Mouse (Mus musculus): Measurements from ENCODE around the gene Fras1. TPM values are rescaled to one million over a fixed set of nuclear protein-coding genes. Genes with fewer than 3 reads are reported as not detected.

The Fras1 gene
- total and polyA plus RNA-seq, 2 experiments from 2014 or later, result 4.0 to 43.0 TPM

- 95% methylated on average over 2 of the region's 2 CpGs for WGBS
- Histone ChIP-seq H3K27me3 (ENCODE audit: control insufficient read depth, insufficient read depth, low read length) (no peaks in the 10 kb centered on the region), H3K36me3 (replicated peaks; ENCODE audit: control insufficient read depth, insufficient read depth, low read length) (no peaks in the 10 kb centered on the region), H3K9me3 (replicated peaks; ENCODE audit: control insufficient read depth, low read length) (no peaks in the 10 kb centered on the region), H3K4me1 (ENCODE audit: control insufficient read depth, insufficient read depth) (peaks cover 4% of the 10 kb centered on the region; the same call in 1 of the 2 replicates), H3K27ac (ENCODE audit: low read depth) (no peak overlapping the region), H3K4me3 (ENCODE audit: low read depth, low read length) (no peak overlapping the region), H3K4me2 (ENCODE audit: low read depth, low read length) (no peak overlapping the region), H3K9ac (replicated peaks; ENCODE audit: low read depth, low read length) (no peak overlapping the region)
- no peak for DNase-seq (ENCODE audit: low spot score)
- TF ChIP-seq CTCF (IDR thresholded peaks at IDR 0.05; ENCODE audit: low read depth) (no peak), EP300 (IDR thresholded peaks at IDR 0.05; ENCODE audit: low read depth) (no peak)
- ATAC-seq (ENCODE audit: insufficient read depth, low read depth), result no peak
These were observed 88.4 kb downstream of the Fras1 start for GRCm38 (mm10) chr5:96462197-96462596.

GRCm38 (mm10) chr5:96466461-96466860 lies 92.7 kb downstream of the Fras1 start:
- Histone ChIP-seq H3K27ac (ENCODE audit: low read depth) (no peak overlapping the region), H3K4me1 (ENCODE audit: control insufficient read depth, insufficient read depth) (no peaks in the 10 kb centered on the region), H3K9ac (replicated peaks; ENCODE audit: low read depth, low read length) (no peak overlapping the region), H3K9me3 (replicated peaks; ENCODE audit: control insufficient read depth, low read length) (no peaks in the 10 kb centered on the region), H3K36me3 (replicated peaks; ENCODE audit: control insufficient read depth, insufficient read depth, low read length) (no peaks in the 10 kb centered on the region), H3K27me3 (ENCODE audit: control insufficient read depth, insufficient read depth, low read length) (no peaks in the 10 kb centered on the region), H3K4me3 (ENCODE audit: low read depth, low read length) (no peak overlapping the region), H3K4me2 (ENCODE audit: low read depth, low read length) (no peak overlapping the region)
- WGBS, result 62% methylated on average over 7 of the region's 7 CpGs
- TF ChIP-seq CTCF (IDR thresholded peaks at IDR 0.05; ENCODE audit: low read depth) (no peak), EP300 (IDR thresholded peaks at IDR 0.05; ENCODE audit: low read depth) (no peak)
- DNase-seq (ENCODE audit: low spot score) (no peak), ATAC-seq (ENCODE audit: insufficient read depth, low read depth) (no peak)

- H3K4me1 ChIP-seq (ENCODE audit: control insufficient read depth, insufficient read depth), result no peaks in the 10 kb centered on the region
- no peaks in the 10 kb centered on the region for H3K9me3 ChIP-seq (replicated peaks; ENCODE audit: control insufficient read depth, low read length)
- no peak overlapping the region for H3K4me3 ChIP-seq (ENCODE audit: low read depth, low read length)
- H3K4me2 ChIP-seq (ENCODE audit: low read depth, low read length), result no peak overlapping the region
- WGBS, result 20% methylated on average over 3 of the region's 3 CpGs
- ATAC-seq (ENCODE audit: insufficient read depth, low read depth), result no peak
- no peak for TF ChIP-seq CTCF (IDR thresholded peaks at IDR 0.05; ENCODE audit: low read depth)
- TF ChIP-seq EP300 (IDR thresholded peaks at IDR 0.05; ENCODE audit: low read depth), result no peak
- no peak overlapping the region for H3K9ac ChIP-seq (replicated peaks; ENCODE audit: low read depth, low read length)
- H3K36me3 ChIP-seq (replicated peaks; ENCODE audit: control insufficient read depth, insufficient read depth, low read length), result no peaks in the 10 kb centered on the region
- no peaks in the 10 kb centered on the region for H3K27me3 ChIP-seq (ENCODE audit: control insufficient read depth, insufficient read depth, low read length)
- no peak overlapping the region for H3K27ac ChIP-seq (ENCODE audit: low read depth)
- DNase-seq (ENCODE audit: low spot score), result no peak
These were observed 98.2 kb downstream of the Fras1 start for GRCm38 (mm10) chr5:96471995-96472394.

GRCm38 (mm10) chr5:96475488-96475887 lies 101.7 kb downstream of the Fras1 start:
- H3K9ac ChIP-seq (replicated peaks; ENCODE audit: low read depth, low read length), result no peak overlapping the region
- WGBS, result 20% methylated on average over 3 of the region's 3 CpGs
- DNase-seq (ENCODE audit: low spot score) (no peak), ATAC-seq (ENCODE audit: insufficient read depth, low read depth) (no peak)
- no peak overlapping the region for H3K4me3 ChIP-seq (ENCODE audit: low read depth, low read length)
- H3K9me3 ChIP-seq (replicated peaks; ENCODE audit: control insufficient read depth, low read length), result no peaks in the 10 kb centered on the region
- no peaks in the 10 kb centered on the region for H3K27me3 ChIP-seq (ENCODE audit: control insufficient read depth, insufficient read depth, low read length)
- H3K27ac ChIP-seq (ENCODE audit: low read depth), result no peak overlapping the region
- H3K4me2 ChIP-seq (ENCODE audit: low read depth, low read length), result no peak overlapping the region
- TF ChIP-seq CTCF (IDR thresholded peaks at IDR 0.05; ENCODE audit: low read depth) (no peak), EP300 (IDR thresholded peaks at IDR 0.05; ENCODE audit: low read depth) (no peak)
- no peaks in the 10 kb centered on the region for H3K36me3 ChIP-seq (replicated peaks; ENCODE audit: control insufficient read depth, insufficient read depth, low read length)
- no peaks in the 10 kb centered on the region for H3K4me1 ChIP-seq (ENCODE audit: control insufficient read depth, insufficient read depth)

GRCm38 (mm10) chr5:96479003-96479402 lies 105.2 kb downstream of the Fras1 start:
- H3K4me2 ChIP-seq (ENCODE audit: low read depth, low read length), result no peak overlapping the region
- no peak overlapping the region for H3K27ac ChIP-seq (ENCODE audit: low read depth)
- H3K9me3 ChIP-seq (replicated peaks; ENCODE audit: control insufficient read depth, low read length), result no peaks in the 10 kb centered on the region
- ATAC-seq (ENCODE audit: insufficient read depth, low read depth), result no peak
- H3K4me3 ChIP-seq (ENCODE audit: low read depth, low read length), result no peak overlapping the region
- DNase-seq (ENCODE audit: low spot score), result no peak
- H3K27me3 ChIP-seq (ENCODE audit: control insufficient read depth, insufficient read depth, low read length), result no peaks in the 10 kb centered on the region
- no peak overlapping the region for H3K9ac ChIP-seq (replicated peaks; ENCODE audit: low read depth, low read length)
- no peaks in the 10 kb centered on the region for H3K36me3 ChIP-seq (replicated peaks; ENCODE audit: control insufficient read depth, insufficient read depth, low read length)
- TF ChIP-seq EP300 (IDR thresholded peaks at IDR 0.05; ENCODE audit: low read depth), result no peak
- TF ChIP-seq CTCF (IDR thresholded peaks at IDR 0.05; ENCODE audit: low read depth), result no peak
- H3K4me1 ChIP-seq (ENCODE audit: control insufficient read depth, insufficient read depth), result no peaks in the 10 kb centered on the region

GRCm38 (mm10) chr5:96481159-96481558 lies 107.4 kb downstream of the Fras1 start:
- H3K4me3 ChIP-seq (ENCODE audit: low read depth, low read length), result no peak overlapping the region
- no peak for ATAC-seq (ENCODE audit: insufficient read depth, low read depth)
- TF ChIP-seq EP300 (IDR thresholded peaks at IDR 0.05; ENCODE audit: low read depth) (no peak), CTCF (IDR thresholded peaks at IDR 0.05; ENCODE audit: low read depth) (no peak)
- H3K27ac ChIP-seq (ENCODE audit: low read depth), result no peak overlapping the region
- H3K9me3 ChIP-seq (replicated peaks; ENCODE audit: control insufficient read depth, low read length), result no peaks in the 10 kb centered on the region
- H3K4me1 ChIP-seq (ENCODE audit: control insufficient read depth, insufficient read depth), result no peaks in the 10 kb centered on the region
- H3K27me3 ChIP-seq (ENCODE audit: control insufficient read depth, insufficient read depth, low read length), result no peaks in the 10 kb centered on the region
- no peak overlapping the region for H3K4me2 ChIP-seq (ENCODE audit: low read depth, low read length)
- no peaks in the 10 kb centered on the region for H3K36me3 ChIP-seq (replicated peaks; ENCODE audit: control insufficient read depth, insufficient read depth, low read length)
- no peak for DNase-seq (ENCODE audit: low spot score)
- 85% methylated on average over 2 of the region's 2 CpGs for WGBS
- no peak overlapping the region for H3K9ac ChIP-seq (replicated peaks; ENCODE audit: low read depth, low read length)

Measured in heart, postnatal 0 days (tissue).